Mouse (Mus musculus) testis, adult 2 months (tissue): ENCODE measurements at regions not wholly inside any gene's neighbourhood (a gene's known extent, or its start where the extent isn't known, plus 50 kb on each side); places are given as distances from the start of the nearest gene placed in this dataset.

Experiments
- CTCF ChIP-seq: fragments of 200-500 bp; IDR thresholded peaks from 2 replicates; pipeline ENCODE4 v1.5.1; 2012; ENCODE audit warnings: low read depth, mild to moderate bottlenecking, inconsistent platforms, low read length, moderate library complexity; ENCODE audit not compliant: control insufficient read depth, insufficient read depth, insufficient replicate concordance
- POLR2A ChIP-seq: fragments of 200-500 bp; IDR thresholded peaks from 2 replicates; pipeline ENCODE4 v1.6.1; 2012; ENCODE audit warnings: low read depth, mild to moderate bottlenecking, inconsistent platforms, low read length, moderate library complexity; ENCODE audit not compliant: control insufficient read depth

- TF ChIP-seq POLR2A (no peak), CTCF (no peak)
These were observed 321.0 kb downstream of the Fam198b start for GRCm38 (mm10) chr3:80205351-80205750.
